Mouse (Mus musculus) limb, embryonic 14.5 days (tissue): ENCODE results near the gene Serpinb5. TPM values are rescaled to one million over a fixed set of nuclear protein-coding genes. Genes with fewer than 3 reads are reported as not detected.

Experiments
- ATAC-seq: fragments of 200-750 bp; cut with Nextera tagmentation; 2 replicates; pipeline ENCODE4 v1.8.0; 2017; ENCODE audit warnings: low read depth, moderate number of reproducible peaks, moderate TSS enrichment; ENCODE audit not compliant: low FRiP score
- DNase-seq: peaks from one replicate; pipeline ENCODE4 v3.0.0-alpha.2; 2015; ENCODE audit warnings: low spot score
- H3K27ac ChIP-seq: fragments of 300-500 bp; sonication (generic); replicated peaks from 2 replicates; pipeline ENCODE4 v1.5.1; 2014; ENCODE audit warnings: low read depth, mild to moderate bottlenecking, low read length, moderate library complexity, mixed read lengths
- H3K27me3 ChIP-seq: fragments of 300-500 bp; sonication (generic); 2 replicates; pipeline ENCODE4 v1.6.1; 2014; ENCODE audit warnings: low read length, mixed read lengths; ENCODE audit not compliant: control insufficient read depth, insufficient read depth
- H3K36me3 ChIP-seq: fragments of 300-500 bp; sonication (generic); 2 replicates; pipeline ENCODE4 v1.6.1; 2014; ENCODE audit warnings: mild to moderate bottlenecking, low read length, moderate library complexity, mixed read lengths; ENCODE audit not compliant: control insufficient read depth, insufficient read depth
- H3K4me1 ChIP-seq: fragments of 300-500 bp; sonication (generic); 2 replicates; pipeline ENCODE4 v1.6.1; 2014; ENCODE audit warnings: antibody characterized with exemption, low read length, mixed read lengths; ENCODE audit not compliant: control insufficient read depth, insufficient read depth
- H3K4me2 ChIP-seq: fragments of 300-500 bp; sonication (generic); replicated peaks from 2 replicates; pipeline ENCODE4 v1.6.1; 2014; ENCODE audit warnings: low read depth, mild to moderate bottlenecking, low read length, moderate library complexity; ENCODE audit not compliant: severe bottlenecking
- H3K4me3 ChIP-seq: fragments of 300-500 bp; sonication (generic); replicated peaks from 2 replicates; pipeline ENCODE4 v1.5.1; 2014; ENCODE audit warnings: low read length
- H3K9ac ChIP-seq: fragments of 300-500 bp; sonication (generic); 2 replicates; pipeline ENCODE4 v1.6.1; 2014; ENCODE audit warnings: mild to moderate bottlenecking, low read depth, low read length, moderate library complexity; ENCODE audit not compliant: severe bottlenecking
- H3K9me3 ChIP-seq: fragments of 300-500 bp; sonication (generic); 2 replicates; pipeline ENCODE4 v1.6.1; 2016; ENCODE audit warnings: low read length; ENCODE audit not compliant: control insufficient read depth
- POLR2A ChIP-seq: fragments of 200-500 bp; IDR thresholded peaks from 2 replicates; pipeline ENCODE4 v1.8.0; 2012; ENCODE audit warnings: inconsistent platforms, mild to moderate bottlenecking, moderate library complexity, borderline replicate concordance; ENCODE audit not compliant: insufficient read depth, insufficient read length; ENCODE audit errors: extremely low read depth
- WGBS: fragments of 180-500 bp; shearing (Covaris S2); extraction: QIAGEN DNeasy Blood & Tissue Kit; methylation state at CpG from one replicate; pipeline ENCODE4 v1.1.7; 2014; 5-methylcytosine and 5-hydroxymethylcytosine counted together
- polyA plus RNA-seq, 2 experiments: library from polyadenylated mRNA; depleted of rRNA in 1 of 2; stranded (reverse) in 1 of 2; unstranded in 1 of 2; fragments of >200 nt; fragmentation: Nextera tagmentation in 1 of 2; extraction: Ambion mirVana in 1 of 2; gene quantifications; 2 replicates each; pipeline versions ENCODE4 v1.2.1 to v1.2.3; 2012 to 2014

Serpinb5 gene
- polyA plus RNA-seq (2012; rRNA removed): 1.2 and 2.7 TPM in 2 replicates
- polyA plus RNA-seq (2014; fragmentation: Nextera tagmentation; extraction: Ambion mirVana): 8.9 and 16.1 TPM in 2 replicates

GRCm38 (mm10) chr1:106860847-106861246 lies at the start of gene Serpinb5:
Gene Serpinb5 (plus strand): TSS chr1:106861173.
- Histone ChIP-seq H3K9ac (no peak within 1 kb of the TSS), H3K4me1 (0 out of 2 replicates have a peak, but pooled peaks cover 3% of the 10 kb centered on the region)

GRCm38 (mm10) chr1:106814864-106815263 lies 46.1 kb upstream of the Serpinb5 start:
- no peak for TF ChIP-seq POLR2A
- H3K4me3 ChIP-seq: no peak overlapping the region
- H3K27ac ChIP-seq: no peak overlapping the region
- no peak overlapping the region for H3K9ac ChIP-seq
- no peak overlapping the region for H3K4me2 ChIP-seq
- DNase-seq: no peak
- no peaks in the 10 kb centered on the region for H3K27me3 ChIP-seq
- 77% methylated on average over 5 of the region's 5 CpGs for WGBS
- no peaks in the 10 kb centered on the region for H3K4me1 ChIP-seq
- no peaks in the 10 kb centered on the region for H3K9me3 ChIP-seq
- ATAC-seq: no peak
- H3K36me3 ChIP-seq: no peaks in the 10 kb centered on the region

More at GRCm38 (mm10) chr1:106860847-106861246, at the start of gene Serpinb5:
- H3K27ac ChIP-seq: no peak within 1 kb of the TSS
- no peak for ATAC-seq
- H3K9me3 ChIP-seq: no peaks in the 10 kb centered on the region
- H3K36me3 ChIP-seq: no peaks in the 10 kb centered on the region
- no peak within 1 kb of the TSS for H3K4me2 ChIP-seq
- TF ChIP-seq POLR2A: no peak
- DNase-seq: peak; percentile 49
- no peak within 1 kb of the TSS for H3K4me3 ChIP-seq
- H3K27me3 ChIP-seq: no peaks in the 10 kb centered on the region
- WGBS: 52% methylated on average over 8 of the region's 8 CpGs

DNA sequence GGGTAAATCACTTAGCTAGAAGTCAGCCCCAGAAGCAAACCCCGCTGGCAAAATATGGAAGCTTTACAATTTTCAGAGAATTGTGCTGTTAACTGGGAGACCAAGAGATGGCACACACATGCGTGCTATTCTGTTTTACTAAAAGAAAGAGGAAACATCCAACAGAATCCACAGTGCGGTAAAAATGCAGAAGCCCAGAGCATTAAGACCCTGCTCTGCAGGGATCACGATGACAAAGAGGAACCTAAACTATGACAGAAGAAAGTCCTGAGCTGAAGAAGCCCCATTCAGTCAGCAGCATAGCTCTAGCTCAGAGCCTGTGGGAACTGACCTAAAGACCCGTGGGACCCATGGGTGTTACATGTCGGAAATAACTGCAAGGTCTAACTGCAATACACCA lies 45.7 kb upstream of the Serpinb5 start:
- Histone ChIP-seq H3K36me3 (no peaks in the 10 kb centered on the region), H3K9ac (no peak overlapping the region), H3K4me3 (no peak overlapping the region), H3K27me3 (no peaks in the 10 kb centered on the region), H3K4me2 (no peak overlapping the region), H3K9me3 (no peaks in the 10 kb centered on the region), H3K27ac (no peak overlapping the region), H3K4me1 (no peaks in the 10 kb centered on the region)
- no peak for ATAC-seq
- no peak for DNase-seq
- TF ChIP-seq POLR2A: no peak
- 85% methylated on average over 6 of the region's 6 CpGs for WGBS

- Histone ChIP-seq H3K4me3 (no peak overlapping the region), H3K27me3 (no peaks in the 10 kb centered on the region), H3K9ac (no peak overlapping the region), H3K36me3 (no peaks in the 10 kb centered on the region), H3K4me2 (no peak overlapping the region), H3K4me1 (no peaks in the 10 kb centered on the region), H3K9me3 (no peaks in the 10 kb centered on the region), H3K27ac (no peak overlapping the region)
- WGBS: 82% methylated on average over 11 of the region's 11 CpGs
- no peak for ATAC-seq
- DNase-seq: no peak
- no peak for TF ChIP-seq POLR2A
Observed at GRCm38 (mm10) chr1:106816766-106817165, 44.2 kb upstream of the Serpinb5 start.

- no peak overlapping the region for H3K27ac ChIP-seq
- ATAC-seq: no peak
- WGBS: 18% methylated on average over 4 of the region's 4 CpGs
- H3K9ac ChIP-seq: no peak overlapping the region
- H3K27me3 ChIP-seq: no peaks in the 10 kb centered on the region
- DNase-seq: peak; percentile 68
- no peaks in the 10 kb centered on the region for H3K4me1 ChIP-seq
- H3K4me3 ChIP-seq: no peak overlapping the region
- no peak for TF ChIP-seq POLR2A
- H3K36me3 ChIP-seq: no peaks in the 10 kb centered on the region
- H3K4me2 ChIP-seq: no peak overlapping the region
- no peaks in the 10 kb centered on the region for H3K9me3 ChIP-seq
Observed at GRCm38 (mm10) chr1:106818323-106818722, 42.6 kb upstream of the Serpinb5 start.

- DNase-seq: peak; percentile 34
- H3K9ac ChIP-seq: no peak overlapping the region
- no peaks in the 10 kb centered on the region for H3K4me1 ChIP-seq
- no peak overlapping the region for H3K4me3 ChIP-seq
- WGBS: 61% methylated on average over 3 of the region's 3 CpGs
- no peaks in the 10 kb centered on the region for H3K9me3 ChIP-seq
- peak; percentile 34; the same call in 1 of the 2 replicates for ATAC-seq
- no peaks in the 10 kb centered on the region for H3K27me3 ChIP-seq
- no peaks in the 10 kb centered on the region for H3K36me3 ChIP-seq
- no peak for TF ChIP-seq POLR2A
- H3K4me2 ChIP-seq: no peak overlapping the region
- H3K27ac ChIP-seq: no peak overlapping the region
Observed at GRCm38 (mm10) chr1:106822297-106822696, 38.7 kb upstream of the Serpinb5 start.
